Mouse (Mus musculus): ENCODE measurements around the gene Pcgf6. TPM values are rescaled to one million over a fixed set of nuclear protein-coding genes. Genes with fewer than 3 reads are reported as not detected.
A peak's percentile ranks its signal among the peaks of the same experiment; 100 is the strongest.
"Not testable (repeated sequence)": the region's sequence is repeated elsewhere in the genome, so short reads cannot be mapped to it uniquely, and the experiment has no call there.

The Pcgf6 gene
- total and polyA plus RNA-seq, 2 experiments from 2014 or later: 20.9 to 33.3 TPM

- Histone ChIP-seq H3K27ac (ENCODE audit: low read depth, low read length) (no peak overlapping the region), H3K4me1 (ENCODE audit: insufficient read depth) (no peaks in the 10 kb centered on the region), H3K9ac (no peak overlapping the region), H3K36me3 (ENCODE audit: insufficient read depth) (no peaks in the 10 kb centered on the region), H3K27me3 (ENCODE audit: insufficient read depth, low read length) (no peaks in the 10 kb centered on the region), H3K9me3 (ENCODE audit: low read length) (no peaks in the 10 kb centered on the region), H3K4me3 (ENCODE audit: low read depth, low read length) (no peak overlapping the region), H3K4me2 (ENCODE audit: low read depth) (no peak overlapping the region)
- WGBS: 78% methylated on average over 6 of the region's 6 CpGs
- DNase-seq (no peak), ATAC-seq (no peak)
- no peak for TF ChIP-seq CTCF (IDR thresholded peaks at IDR 0.05; ENCODE audit: low read depth)
Measured at GRCm38 (mm10) chr19:47003742-47004511, 46.8 kb downstream of the Pcgf6 start.

GRCm38 (mm10) chr19:47000357-47000756 lies 50.3 kb downstream of the Pcgf6 start:
- WGBS: 77% methylated on average over 2 of the region's 3 CpGs
- H3K27ac ChIP-seq (ENCODE audit: low read depth, low read length); H3K4me1 ChIP-seq (ENCODE audit: insufficient read depth); H3K4me3 ChIP-seq (ENCODE audit: low read depth, low read length); H3K4me2 ChIP-seq (ENCODE audit: low read depth); DNase-seq; H3K36me3 ChIP-seq (ENCODE audit: insufficient read depth); H3K27me3 ChIP-seq (ENCODE audit: insufficient read depth, low read length); H3K9ac ChIP-seq; ATAC-seq; H3K9me3 ChIP-seq (ENCODE audit: low read length): not testable (repeated sequence)

GRCm38 (mm10) chr19:46999753-47000152 lies 51.0 kb downstream of the Pcgf6 start:
- ATAC-seq (no peak), DNase-seq (no peak)
- Histone ChIP-seq H3K9ac (no peak overlapping the region), H3K4me3 (ENCODE audit: low read depth, low read length) (no peak overlapping the region), H3K4me2 (ENCODE audit: low read depth) (no peak overlapping the region), H3K9me3 (ENCODE audit: low read length) (no peaks in the 10 kb centered on the region), H3K36me3 (ENCODE audit: insufficient read depth) (no peaks in the 10 kb centered on the region), H3K4me1 (ENCODE audit: insufficient read depth) (no peaks in the 10 kb centered on the region), H3K27me3 (ENCODE audit: insufficient read depth, low read length) (no peaks in the 10 kb centered on the region), H3K27ac (ENCODE audit: low read depth, low read length) (no peak overlapping the region)
- 83% methylated on average over 6 of the region's 6 CpGs for WGBS
- TF ChIP-seq CTCF (IDR thresholded peaks at IDR 0.05; ENCODE audit: low read depth): no peak

- 87% methylated on average over 4 of the region's 4 CpGs for WGBS
- no peak overlapping the region for H3K4me2 ChIP-seq (ENCODE audit: low read depth)
- no peaks in the 10 kb centered on the region for H3K27me3 ChIP-seq (ENCODE audit: insufficient read depth, low read length)
- H3K27ac ChIP-seq (ENCODE audit: low read depth, low read length): no peak overlapping the region
- no peak for DNase-seq
- ATAC-seq: no peak
- no peak for TF ChIP-seq CTCF (IDR thresholded peaks at IDR 0.05; ENCODE audit: low read depth)
- no peaks in the 10 kb centered on the region for H3K4me1 ChIP-seq (ENCODE audit: insufficient read depth)
- no peaks in the 10 kb centered on the region for H3K36me3 ChIP-seq (ENCODE audit: insufficient read depth)
- H3K9me3 ChIP-seq (ENCODE audit: low read length): no peaks in the 10 kb centered on the region
- H3K4me3 ChIP-seq (ENCODE audit: low read depth, low read length): no peak overlapping the region
- no peak overlapping the region for H3K9ac ChIP-seq
Measured at GRCm38 (mm10) chr19:46998953-46999352, 51.8 kb downstream of the Pcgf6 start.

- peak; percentile 43 for DNase-seq
- Histone ChIP-seq H3K4me1 (ENCODE audit: insufficient read depth) (no peaks in the 10 kb centered on the region), H3K4me2 (ENCODE audit: low read depth) (no peak overlapping the region), H3K9ac (no peak overlapping the region), H3K27me3 (ENCODE audit: insufficient read depth, low read length) (no peaks in the 10 kb centered on the region), H3K27ac (ENCODE audit: low read depth, low read length) (peak overlapping the region; percentile 57), H3K4me3 (ENCODE audit: low read depth, low read length) (no peak overlapping the region), H3K36me3 (ENCODE audit: insufficient read depth) (no peaks in the 10 kb centered on the region), H3K9me3 (ENCODE audit: low read length) (no peaks in the 10 kb centered on the region)
- TF ChIP-seq CTCF (IDR thresholded peaks at IDR 0.05; ENCODE audit: low read depth): no peak
- 65% methylated on average over 8 of the region's 8 CpGs for WGBS
- peak; percentile 68 for ATAC-seq
Measured at GRCm38 (mm10) chr19:46998168-46998870, 52.4 kb downstream of the Pcgf6 start.

- Histone ChIP-seq H3K4me2 (ENCODE audit: low read depth) (no peak overlapping the region), H3K4me1 (ENCODE audit: insufficient read depth) (no peaks in the 10 kb centered on the region), H3K36me3 (ENCODE audit: insufficient read depth) (no peaks in the 10 kb centered on the region), H3K4me3 (ENCODE audit: low read depth, low read length) (no peak overlapping the region), H3K9ac (no peak overlapping the region), H3K9me3 (ENCODE audit: low read length) (no peaks in the 10 kb centered on the region), H3K27me3 (ENCODE audit: insufficient read depth, low read length) (no peaks in the 10 kb centered on the region), H3K27ac (ENCODE audit: low read depth, low read length) (no peak overlapping the region)
- DNase-seq: no peak
- 76% methylated on average over 9 of the region's 9 CpGs for WGBS
- no peak for ATAC-seq
- no peak for TF ChIP-seq CTCF (IDR thresholded peaks at IDR 0.05; ENCODE audit: low read depth)
Measured at GRCm38 (mm10) chr19:46996095-46996494, 54.6 kb downstream of the Pcgf6 start.

GRCm38 (mm10) chr19:46992329-46992728 lies 58.4 kb downstream of the Pcgf6 start:
- H3K9ac ChIP-seq; H3K4me3 ChIP-seq (ENCODE audit: low read depth, low read length); H3K9me3 ChIP-seq (ENCODE audit: low read length); H3K27ac ChIP-seq (ENCODE audit: low read depth, low read length); H3K4me2 ChIP-seq (ENCODE audit: low read depth); H3K36me3 ChIP-seq (ENCODE audit: insufficient read depth); H3K4me1 ChIP-seq (ENCODE audit: insufficient read depth); DNase-seq; H3K27me3 ChIP-seq (ENCODE audit: insufficient read depth, low read length); ATAC-seq: not testable (repeated sequence)
- WGBS: 69% methylated on average over 4 of the region's 4 CpGs

Data from forebrain, postnatal 0 days (tissue).